Mouse (Mus musculus) liver, postnatal 0 days (tissue): Measurements from ENCODE around the gene Ncstn. TPM values are rescaled to one million over a fixed set of nuclear protein-coding genes. Genes with fewer than 3 reads are reported as not detected.

Source experiments
- ATAC-seq: fragments of 200-750 bp; cut with Nextera tagmentation; 2 replicates; pipeline ENCODE4 v1.8.0; 2017; ENCODE audit warnings: mild to moderate bottlenecking, moderate library complexity
- DNase-seq: peaks from one replicate; pipeline ENCODE4 v3.0.0-alpha.2; 2016
- H3K27ac ChIP-seq: fragments of 300-500 bp; sonication (generic); 2 replicates; pipeline ENCODE4 v1.5.1; 2014; ENCODE audit warnings: antibody characterized with exemption, moderate library complexity, mild to moderate bottlenecking, low read depth
- H3K27me3 ChIP-seq: fragments of 300-500 bp; sonication (generic); 2 replicates; pipeline ENCODE4 v1.6.1; 2014; ENCODE audit warnings: low read length, control low read depth, mixed read lengths; ENCODE audit not compliant: insufficient read depth
- H3K36me3 ChIP-seq: fragments of 300-500 bp; sonication (generic); replicated peaks from 2 replicates; pipeline ENCODE4 v1.6.1; 2014; ENCODE audit warnings: mild to moderate bottlenecking, control low read depth, low read length, moderate library complexity, mixed read lengths; ENCODE audit not compliant: insufficient read depth
- H3K4me1 ChIP-seq: fragments of 300-500 bp; sonication (generic); 2 replicates; pipeline ENCODE4 v1.6.1; 2014; ENCODE audit warnings: antibody characterized with exemption, mild to moderate bottlenecking, control low read depth; ENCODE audit not compliant: insufficient read depth
- H3K4me2 ChIP-seq: fragments of 300-500 bp; sonication (generic); 2 replicates; pipeline ENCODE4 v1.6.1; 2014; ENCODE audit warnings: low read depth, mild to moderate bottlenecking, low read length, moderate library complexity, mixed read lengths
- H3K4me3 ChIP-seq: fragments of 300-500 bp; sonication (generic); 2 replicates; pipeline ENCODE4 v1.5.1; 2014; ENCODE audit warnings: low read depth, low read length
- H3K9ac ChIP-seq: fragments of 300-500 bp; sonication (generic); replicated peaks from 2 replicates; pipeline ENCODE4 v1.6.1; 2014; ENCODE audit warnings: mild to moderate bottlenecking, moderate library complexity
- H3K9me3 ChIP-seq: fragments of 300-500 bp; sonication (generic); 2 replicates; pipeline ENCODE4 v1.6.1; 2016; ENCODE audit warnings: mild to moderate bottlenecking, control low read depth, low read length, mixed read lengths
- CTCF ChIP-seq: sonication (generic); IDR thresholded peaks from 2 replicates; pipeline ENCODE4 v1.5.1; 2016; ENCODE audit warnings: antibody characterized with exemption, low read depth
- EP300 ChIP-seq: IDR thresholded peaks from 2 replicates; pipeline ENCODE4 v1.6.1; 2016; ENCODE audit warnings: antibody characterized with exemption, low read depth, mild to moderate bottlenecking
- WGBS: fragments of 180-500 bp; shearing (Covaris S2); extraction: QIAGEN DNeasy Blood & Tissue Kit; methylation state at CpG from one replicate; pipeline ENCODE4 v1.1.7; 2014; ENCODE audit not compliant: insufficient replicate concordance; 5-methylcytosine and 5-hydroxymethylcytosine counted together
- polyA plus RNA-seq: library from polyadenylated mRNA; unstranded; fragments of >200 nt; fragmentation: Nextera tagmentation; extraction: Ambion mirVana; gene quantifications from 2 replicates; pipeline ENCODE4 v1.2.1, GENCODE M21; 2015

Gene Ncstn
- polyA plus RNA-seq, 1 experiment from 2014 or later = 41.8 TPM

DNA sequence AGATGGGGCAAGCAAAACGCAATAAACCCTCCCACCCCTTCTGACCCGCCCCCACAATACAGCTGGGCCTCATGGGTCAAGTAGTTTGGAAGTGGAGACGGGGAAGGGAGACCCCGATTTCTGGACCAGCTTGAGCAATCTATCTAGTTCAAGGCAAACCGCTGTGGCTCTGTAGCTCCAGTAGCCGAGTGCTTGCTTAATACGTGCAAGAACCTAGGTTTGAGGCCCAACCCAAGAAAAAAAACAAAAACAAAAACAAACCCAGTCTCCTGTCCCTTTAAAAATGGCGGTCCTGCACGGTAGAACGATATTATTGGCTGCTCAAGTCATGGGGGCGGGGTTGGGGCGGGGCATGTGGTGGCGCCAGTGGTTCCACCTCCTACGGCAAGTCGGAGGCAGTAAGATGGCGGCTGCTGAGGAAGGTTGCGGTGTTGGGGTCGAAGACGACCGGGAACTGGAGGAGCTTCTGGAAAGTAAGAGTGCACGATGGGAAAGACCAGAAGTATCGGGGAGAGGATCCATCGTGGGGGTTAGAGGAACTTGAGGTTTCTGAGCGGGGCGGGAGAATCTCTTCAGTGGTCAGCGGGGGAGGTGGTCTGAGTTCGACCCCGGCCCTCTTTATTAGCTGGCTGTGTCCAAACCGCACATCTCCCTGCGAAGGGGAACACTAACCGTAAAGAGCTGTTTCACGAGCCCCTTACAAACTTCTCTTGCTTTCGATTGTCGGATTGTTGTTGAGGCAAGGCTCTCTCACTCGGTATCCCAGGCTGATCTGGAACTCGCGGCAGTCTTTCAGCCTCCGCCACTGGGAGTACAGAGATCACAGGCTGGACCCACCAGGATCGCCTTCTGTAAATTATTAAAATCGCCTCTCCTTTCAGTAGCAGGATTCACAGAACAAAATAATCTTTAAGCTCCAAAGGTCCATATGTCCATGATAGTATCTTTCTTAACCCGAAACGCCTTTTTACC lies 44.1 kb upstream of the Ncstn start, which contains the start of gene Pex19:
Gene Pex19, plus strand, starts transcription at position 380 of the 972 bp plus-strand sequence.
- no peaks in the 10 kb centered on the region for H3K27me3 ChIP-seq
- H3K9ac ChIP-seq = peak within 1 kb of the TSS; percentile 90
- DNase-seq (peak; percentile 95), ATAC-seq (peak; percentile 95)
- no peaks in the 10 kb centered on the region for H3K9me3 ChIP-seq
- H3K4me2 ChIP-seq = peak within 1 kb of the TSS; percentile 89
- peak within 1 kb of the TSS; percentile 92 for H3K27ac ChIP-seq
- H3K36me3 ChIP-seq = peaks cover 44% of the 10 kb centered on the region
- TF ChIP-seq EP300 (peak; percentile 35; the same call in 1 of the 2 replicates), CTCF (no peak)
- H3K4me3 ChIP-seq = peak within 1 kb of the TSS; percentile 80
- H3K4me1 ChIP-seq = peaks cover 8% of the 10 kb centered on the region
- WGBS = under 1% methylated on average over 42 of the region's 42 CpGs

DNA sequence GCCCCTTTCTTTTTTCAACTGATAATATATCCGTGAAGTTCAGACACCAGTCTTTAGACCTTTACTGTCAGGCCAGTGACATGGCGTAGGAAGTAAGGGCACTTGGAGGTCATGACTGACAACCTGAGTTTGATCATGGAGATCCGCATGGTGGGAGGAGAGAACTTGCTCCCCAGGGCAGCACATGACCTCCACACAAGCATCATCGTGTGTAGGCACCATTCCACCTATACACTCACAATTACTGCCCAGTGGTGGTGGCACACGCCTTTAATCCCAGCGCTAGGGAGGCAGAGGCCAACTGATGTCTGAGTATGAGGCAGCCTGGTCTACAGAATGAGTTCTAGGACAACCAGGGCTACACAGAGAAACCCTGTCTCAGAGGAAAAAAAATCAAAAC lies 42.0 kb upstream of the Ncstn start:
- 67% methylated on average over 6 of the region's 6 CpGs for WGBS
- Histone ChIP-seq H3K27ac (no peak overlapping the region), H3K9me3 (no peaks in the 10 kb centered on the region), H3K4me2 (no peak overlapping the region), H3K36me3 (peaks cover 48% of the 10 kb centered on the region), H3K9ac (no peak overlapping the region), H3K27me3 (no peaks in the 10 kb centered on the region), H3K4me1 (peaks cover 8% of the 10 kb centered on the region), H3K4me3 (no peak overlapping the region)
- ATAC-seq (no peak), DNase-seq (no peak)
- no peak for TF ChIP-seq EP300
- TF ChIP-seq CTCF = no peak

DNA sequence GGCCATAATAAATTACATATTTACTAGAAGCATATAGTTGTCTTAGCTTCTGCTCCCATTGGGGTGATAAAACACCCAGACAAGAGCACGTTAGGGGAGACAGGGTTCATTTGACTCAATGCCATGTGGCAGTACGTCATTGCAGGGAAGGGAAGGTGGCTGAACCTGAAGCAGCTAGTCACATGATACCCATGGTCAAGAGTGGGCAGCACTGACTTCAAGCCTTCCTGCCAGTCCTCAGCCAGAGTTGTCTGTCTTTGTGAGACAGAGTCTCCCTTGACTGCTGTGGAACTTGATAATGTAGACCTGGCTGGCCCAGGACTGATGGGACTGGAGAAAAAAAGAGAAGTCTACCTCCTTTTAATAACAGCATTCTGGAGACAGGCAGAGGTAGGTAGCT lies 40.1 kb upstream of the Ncstn start:
- Histone ChIP-seq H3K36me3 (peaks cover 53% of the 10 kb centered on the region), H3K27ac (no peak overlapping the region)
- WGBS = 71% methylated on average over 2 of the region's 2 CpGs

DNA sequence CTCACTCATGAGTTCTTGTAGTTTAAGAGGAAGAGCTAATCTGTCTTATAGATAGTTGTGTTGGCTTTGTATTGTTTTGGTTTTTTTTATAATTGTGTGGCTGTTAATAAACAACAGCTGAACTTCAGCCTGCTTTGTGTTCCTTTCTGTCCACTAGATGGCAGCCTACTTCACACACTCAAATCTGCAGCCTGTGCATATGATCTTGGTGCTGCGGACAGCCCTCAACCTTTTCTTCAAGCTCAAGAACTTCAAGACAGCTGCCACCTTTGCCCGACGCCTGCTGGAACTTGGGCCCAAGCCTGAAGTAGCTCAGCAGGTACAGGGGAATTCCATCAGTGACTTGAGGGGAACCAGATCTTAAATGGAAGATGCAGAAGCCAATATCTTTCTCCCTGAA lies 37.1 kb upstream of the Ncstn start:
- no peak for DNase-seq
- WGBS = 48% methylated on average over 3 of the region's 3 CpGs
- peaks cover 82% of the 10 kb centered on the region for H3K36me3 ChIP-seq

More for the DNA sequence above, 40.1 kb upstream of the Ncstn start:
- Histone ChIP-seq H3K4me1 (peaks cover 4% of the 10 kb centered on the region), H3K9me3 (no peaks in the 10 kb centered on the region), H3K9ac (no peak overlapping the region), H3K4me3 (no peak overlapping the region), H3K4me2 (no peak overlapping the region), H3K27me3 (no peaks in the 10 kb centered on the region)
- no peak for DNase-seq
- TF ChIP-seq CTCF = no peak
- no peak for TF ChIP-seq EP300
- no peak for ATAC-seq

DNA sequence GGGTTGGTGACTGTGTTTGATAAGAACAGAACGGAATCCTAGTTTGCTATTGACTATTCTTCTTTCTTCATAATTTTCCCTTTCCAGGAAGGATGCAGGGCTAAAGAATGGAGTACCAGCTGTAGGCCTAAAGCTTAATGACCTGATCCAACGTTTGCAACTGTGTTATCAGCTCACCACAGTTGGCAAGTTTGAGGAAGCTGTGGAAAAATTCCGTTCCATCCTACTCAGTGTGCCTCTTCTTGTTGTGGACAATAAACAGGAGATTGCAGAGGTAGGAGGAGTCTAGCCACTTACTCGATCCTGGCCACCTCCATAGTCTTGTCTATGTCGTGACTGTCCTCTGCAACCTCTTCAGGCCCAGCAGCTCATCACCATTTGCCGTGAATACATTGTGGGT lies 36.5 kb upstream of the Ncstn start:
- ATAC-seq (no peak), DNase-seq (no peak)
- Histone ChIP-seq H3K4me3 (no peak overlapping the region), H3K9ac (no peak overlapping the region), H3K27me3 (no peaks in the 10 kb centered on the region), H3K27ac (no peak overlapping the region), H3K4me2 (no peak overlapping the region), H3K36me3 (peaks cover 88% of the 10 kb centered on the region), H3K4me1 (no peaks in the 10 kb centered on the region), H3K9me3 (no peaks in the 10 kb centered on the region)
- TF ChIP-seq EP300 (no peak), CTCF (no peak)
- 63% methylated on average over 6 of the region's 6 CpGs for WGBS

More for the DNA sequence above, 37.1 kb upstream of the Ncstn start:
- Histone ChIP-seq H3K27me3 (no peaks in the 10 kb centered on the region), H3K4me1 (no peaks in the 10 kb centered on the region), H3K4me3 (no peak overlapping the region), H3K9ac (no peak overlapping the region), H3K4me2 (no peak overlapping the region), H3K9me3 (no peaks in the 10 kb centered on the region), H3K27ac (no peak overlapping the region)
- 0 out of 2 replicates have a peak, but pooled peaks have one; percentile 40 for ATAC-seq
- TF ChIP-seq EP300 (no peak), CTCF (peak; percentile 81)

DNA sequence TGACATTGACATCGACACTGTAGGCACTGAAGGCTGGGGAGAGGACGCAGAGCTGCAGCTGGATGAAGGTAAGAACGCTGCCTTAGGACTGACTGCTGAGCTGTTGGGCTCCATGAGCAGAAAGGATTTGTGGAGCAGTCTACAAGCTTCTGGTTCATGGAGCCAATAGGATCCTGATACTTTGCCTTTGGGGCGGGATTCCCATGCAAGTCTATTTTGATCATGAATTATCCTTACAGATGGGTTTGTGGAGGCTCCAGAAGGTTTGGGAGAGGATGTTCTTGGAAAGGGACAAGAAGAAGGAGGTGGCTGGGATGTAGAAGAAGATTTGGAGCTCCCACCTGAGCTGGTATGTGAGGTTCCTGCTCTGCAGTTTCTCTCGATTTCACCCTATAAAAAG lies 34.4 kb upstream of the Ncstn start:
- H3K27ac ChIP-seq = no peak overlapping the region
- DNase-seq (no peak), ATAC-seq (no peak)
- peaks cover 95% of the 10 kb centered on the region for H3K36me3 ChIP-seq
- TF ChIP-seq EP300 (no peak), CTCF (no peak)
- no peaks in the 10 kb centered on the region for H3K9me3 ChIP-seq
- no peaks in the 10 kb centered on the region for H3K27me3 ChIP-seq
- H3K4me2 ChIP-seq = no peak overlapping the region
- H3K9ac ChIP-seq = no peak overlapping the region
- no peaks in the 10 kb centered on the region for H3K4me1 ChIP-seq
- 91% methylated on average over 5 of the region's 5 CpGs for WGBS
- no peak overlapping the region for H3K4me3 ChIP-seq
